Mouse (Mus musculus) lung, postnatal 4 days (tissue): ENCODE measurements at regions not wholly inside any gene's neighbourhood (a gene's known extent, or its start where the extent isn't known, plus 50 kb on each side); places are given as distances from the start of the nearest gene placed in this dataset.

ENCODE experiments used
- DNase-seq, 2 experiments: peaks; one replicate each; pipeline ENCODE4 v3.0.0; 2021

DNA sequence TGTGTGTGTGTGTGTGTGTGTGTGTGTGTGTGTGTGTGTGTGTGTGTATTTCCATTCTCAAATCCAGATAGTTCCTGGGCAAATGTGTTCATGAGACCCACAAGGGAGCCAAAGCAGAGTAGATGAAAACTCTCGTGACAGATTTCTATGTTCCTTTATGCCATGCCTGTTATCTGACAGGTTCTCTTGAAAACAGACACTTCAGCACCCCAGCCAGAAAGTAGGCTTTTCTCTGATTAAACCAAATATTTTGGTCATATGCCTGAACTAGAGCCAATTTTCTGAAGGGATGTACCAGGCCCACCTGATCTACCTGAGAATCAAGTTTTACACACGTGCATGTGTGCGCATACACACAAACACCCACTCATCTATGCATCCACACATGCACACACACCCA lies 95.5 kb downstream of the Psat1 start:
- no peak for DNase-seq

DNA sequence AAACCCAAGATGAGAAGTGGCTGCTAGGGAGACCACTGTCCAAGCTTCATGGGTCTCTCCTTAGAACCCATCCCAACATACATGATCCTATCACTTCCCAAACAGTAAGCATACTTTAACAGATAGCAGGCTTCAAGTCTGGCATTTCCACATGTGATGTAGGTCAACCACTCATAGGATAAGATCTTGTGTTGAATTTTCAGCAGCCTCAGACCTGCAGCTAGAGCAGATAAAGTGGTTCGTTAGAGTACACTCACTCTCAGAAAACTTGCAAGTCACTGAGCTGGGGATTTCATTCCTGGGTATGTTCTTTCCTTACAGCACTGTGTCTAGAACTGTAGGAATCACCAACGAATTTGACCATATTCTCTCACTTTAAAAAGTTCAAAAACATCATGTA lies 96.4 kb downstream of the Psat1 start:
- no peak for DNase-seq

DNA sequence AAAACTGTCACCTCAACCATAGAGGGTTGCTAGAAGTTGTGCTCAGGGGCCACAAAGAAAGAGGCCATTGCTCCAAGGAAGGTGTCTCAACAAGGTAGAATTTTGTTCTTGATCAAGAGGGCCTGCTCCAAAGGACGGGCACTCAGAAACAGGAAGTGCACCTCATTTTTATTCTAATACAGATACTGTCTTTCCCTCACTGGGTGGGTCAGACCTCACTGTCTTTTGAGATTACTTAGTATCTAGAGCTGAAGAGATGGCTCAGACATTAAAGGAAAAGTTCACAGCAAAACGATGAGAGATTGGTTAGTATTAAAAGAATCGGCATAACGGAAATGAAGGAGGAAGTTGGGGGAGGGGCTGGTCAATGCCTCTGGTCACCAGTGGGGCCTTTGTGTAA lies 97.9 kb downstream of the Psat1 start:
- no peak for DNase-seq

DNA sequence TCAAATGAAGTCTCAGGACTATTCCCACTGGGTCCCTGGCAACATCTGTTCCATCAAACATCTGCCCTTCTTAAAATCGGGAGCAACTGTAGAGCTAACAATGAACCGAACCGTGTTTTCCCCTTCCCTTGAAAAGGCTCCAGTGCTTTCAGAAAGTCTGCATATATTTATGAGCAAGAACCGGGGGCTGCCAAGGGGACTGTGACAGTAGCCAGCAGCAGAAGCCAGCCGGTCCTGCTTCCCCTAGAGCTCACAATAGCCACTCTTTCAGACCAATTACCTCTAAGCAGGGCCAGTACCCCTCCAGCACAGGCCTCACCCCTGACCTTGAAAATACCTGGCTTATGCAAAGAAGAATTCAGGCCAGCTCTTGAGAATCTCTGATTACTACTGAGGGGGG lies 108.8 kb downstream of the Psat1 start:
- peak in 1 of 2 experiments; percentile 24 for DNase-seq

DNA sequence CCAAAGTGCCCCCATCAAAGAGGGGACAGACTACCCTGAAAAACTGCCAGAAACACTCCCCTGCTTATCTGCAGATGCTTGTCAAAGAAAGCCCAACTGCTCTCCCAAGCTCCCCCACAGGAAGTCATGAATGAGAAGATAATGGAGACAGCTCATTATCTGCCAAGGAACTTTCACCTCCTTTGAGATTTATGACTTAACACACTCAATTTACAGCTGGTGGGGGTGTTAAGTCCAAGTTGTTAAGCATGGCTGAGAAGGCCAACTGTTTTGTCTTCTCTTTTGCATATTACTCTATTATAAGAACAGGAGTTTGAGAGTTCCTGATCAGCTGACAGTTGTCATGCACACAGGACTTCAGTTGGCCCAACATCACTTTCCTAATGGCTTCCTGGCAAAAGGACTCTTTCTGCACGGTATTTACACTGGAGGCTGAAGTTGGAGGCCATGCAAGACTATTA lies 109.4 kb downstream of the Psat1 start:
- peak; percentile 14 to 26 for DNase-seq

DNA sequence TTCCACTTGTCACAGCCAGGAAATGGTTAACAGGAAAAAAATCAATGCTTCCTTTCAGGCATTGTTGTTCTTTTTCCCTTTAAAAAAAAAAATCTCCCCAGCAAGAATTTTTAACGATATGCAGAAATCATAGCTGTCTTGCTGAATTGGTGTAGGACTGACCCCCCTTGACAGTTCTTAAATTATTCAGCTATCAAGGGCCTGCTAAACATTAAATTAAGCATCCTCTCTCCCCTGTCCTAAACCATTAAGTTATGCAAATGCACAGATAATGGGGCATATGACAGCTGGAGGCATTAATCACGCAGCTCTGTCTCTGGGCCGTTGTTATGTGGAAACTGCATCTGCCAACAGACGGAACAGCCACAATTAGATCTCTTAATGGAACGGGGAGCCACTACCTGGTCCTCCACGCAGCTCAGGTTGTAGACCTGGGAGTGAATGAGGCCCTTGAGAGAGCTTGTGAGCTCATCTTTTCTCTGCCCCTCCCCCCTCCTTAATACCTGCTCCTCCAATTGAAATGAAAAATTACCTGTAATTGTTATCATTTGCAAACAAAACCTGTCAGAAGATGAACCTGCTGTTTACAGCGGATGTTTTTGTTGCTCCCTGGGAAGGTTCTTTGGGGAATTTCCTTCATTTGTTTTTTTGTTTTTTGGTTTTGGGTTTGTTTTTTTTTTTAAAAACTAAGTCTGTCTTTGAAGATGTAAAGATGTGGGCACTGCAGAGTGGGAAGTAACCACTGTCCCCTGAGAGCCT lies 110.0 kb downstream of the Psat1 start:
- DNase-seq: no peak

DNA sequence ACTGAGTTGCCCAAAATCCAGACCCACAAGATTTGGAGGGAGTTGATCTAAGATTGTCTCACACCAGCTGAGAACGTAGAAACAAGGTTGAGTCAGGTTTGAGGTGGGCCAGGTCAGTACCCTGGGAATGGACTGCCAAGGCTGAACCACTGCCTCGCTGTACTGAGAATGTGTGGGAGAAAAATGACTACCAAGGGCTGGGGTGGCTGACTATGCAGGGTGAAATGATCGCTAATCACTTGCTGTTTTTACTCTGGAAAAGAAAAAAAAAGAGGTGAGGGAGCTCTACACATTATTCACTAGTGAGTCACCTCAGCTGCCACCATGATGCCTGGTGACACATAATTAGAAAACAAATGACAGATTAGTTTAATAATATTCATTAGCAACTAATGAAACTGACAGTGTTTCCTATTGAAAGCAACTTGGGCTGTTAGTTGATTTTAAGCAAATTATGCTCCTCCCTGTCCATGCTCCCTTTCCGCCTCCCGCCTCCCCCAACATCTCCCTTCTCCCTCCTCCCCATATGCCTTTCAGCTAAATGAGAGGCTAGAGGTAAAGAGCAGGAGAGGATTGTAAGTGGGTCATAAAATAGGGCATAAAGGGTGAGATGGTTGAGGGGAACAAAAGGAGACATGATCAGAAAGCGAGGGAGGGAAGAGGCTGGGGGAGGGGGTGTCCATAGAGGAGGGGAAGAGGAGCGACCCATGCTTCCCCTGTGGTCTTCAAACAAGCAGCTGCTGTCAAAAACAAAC lies 110.8 kb downstream of the Psat1 start:
- no peak for DNase-seq

DNA sequence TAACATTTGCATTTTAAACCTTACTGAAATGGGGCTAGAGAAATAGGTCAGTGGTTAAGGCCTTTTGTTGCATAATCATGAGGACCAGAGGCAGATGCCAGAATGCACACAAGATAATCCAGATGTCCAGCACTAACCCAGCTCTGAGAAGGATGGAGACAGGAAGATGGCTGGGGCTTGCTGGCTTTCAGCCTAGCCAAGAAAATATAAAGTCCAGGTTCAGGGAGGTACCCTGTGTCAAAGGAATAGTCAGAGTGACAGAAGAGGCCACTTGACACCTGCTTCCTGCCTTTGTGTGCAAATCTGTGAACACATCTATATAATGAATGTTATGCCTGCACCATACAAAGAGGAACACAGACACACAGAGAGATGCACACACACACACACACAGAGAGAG lies 116.8 kb downstream of the Psat1 start:
- peak in 1 of 2 experiments; percentile 38 for DNase-seq

DNA sequence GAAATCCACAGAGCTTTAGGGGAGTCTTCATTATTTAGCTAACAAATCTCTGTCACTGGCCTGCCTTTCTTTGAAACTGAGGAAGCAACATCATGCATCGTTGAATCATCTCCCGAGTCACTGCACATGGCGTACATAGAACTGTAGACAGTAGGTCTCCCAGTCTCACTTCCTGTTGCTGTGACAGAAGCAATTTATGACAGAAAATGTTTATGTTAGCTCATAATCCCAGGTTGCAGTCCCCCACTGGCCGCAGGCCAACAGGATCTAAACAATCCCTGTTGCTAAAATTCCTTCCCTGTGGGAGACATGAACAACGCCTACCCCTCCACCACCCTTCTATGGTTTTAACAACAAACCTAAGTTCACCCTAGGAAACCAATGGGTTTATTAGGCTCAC lies 118.0 kb downstream of the Psat1 start:
- DNase-seq: peak; percentile 72 to 81

DNA sequence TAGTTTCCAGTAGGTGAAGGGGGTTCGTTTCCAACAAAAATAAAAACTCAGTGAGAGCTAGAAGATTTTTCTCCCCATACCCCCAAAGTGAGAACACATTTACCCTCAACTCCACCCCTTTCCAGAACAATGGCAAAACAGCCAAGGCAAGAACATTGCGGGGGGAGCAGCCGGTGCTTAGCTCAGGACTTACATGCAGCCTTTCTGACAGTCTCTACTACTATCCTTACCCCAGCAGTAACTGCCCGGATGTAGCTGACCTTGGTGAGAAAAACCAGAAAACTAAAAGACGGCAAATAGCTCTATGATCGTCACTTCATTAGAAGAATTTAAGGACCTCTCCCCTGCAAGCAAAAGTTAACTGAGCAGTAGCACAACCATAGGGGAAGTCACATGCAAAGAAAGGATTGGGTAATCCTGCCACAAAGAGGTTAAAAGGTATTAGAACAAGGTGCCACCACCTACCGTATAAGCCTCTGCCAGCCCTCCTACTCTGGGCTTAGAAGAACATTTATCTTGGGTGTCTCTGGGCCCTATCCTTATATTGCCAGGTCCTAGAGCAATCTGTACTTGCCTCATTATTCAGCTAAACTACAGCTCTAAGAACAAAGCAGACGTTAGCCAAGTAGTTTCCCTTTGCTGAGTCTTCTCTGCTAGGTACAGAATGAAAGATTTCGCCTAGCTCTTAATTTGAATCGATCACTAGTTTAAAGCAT lies 119.0 kb downstream of the Psat1 start:
- DNase-seq: no peak

DNA sequence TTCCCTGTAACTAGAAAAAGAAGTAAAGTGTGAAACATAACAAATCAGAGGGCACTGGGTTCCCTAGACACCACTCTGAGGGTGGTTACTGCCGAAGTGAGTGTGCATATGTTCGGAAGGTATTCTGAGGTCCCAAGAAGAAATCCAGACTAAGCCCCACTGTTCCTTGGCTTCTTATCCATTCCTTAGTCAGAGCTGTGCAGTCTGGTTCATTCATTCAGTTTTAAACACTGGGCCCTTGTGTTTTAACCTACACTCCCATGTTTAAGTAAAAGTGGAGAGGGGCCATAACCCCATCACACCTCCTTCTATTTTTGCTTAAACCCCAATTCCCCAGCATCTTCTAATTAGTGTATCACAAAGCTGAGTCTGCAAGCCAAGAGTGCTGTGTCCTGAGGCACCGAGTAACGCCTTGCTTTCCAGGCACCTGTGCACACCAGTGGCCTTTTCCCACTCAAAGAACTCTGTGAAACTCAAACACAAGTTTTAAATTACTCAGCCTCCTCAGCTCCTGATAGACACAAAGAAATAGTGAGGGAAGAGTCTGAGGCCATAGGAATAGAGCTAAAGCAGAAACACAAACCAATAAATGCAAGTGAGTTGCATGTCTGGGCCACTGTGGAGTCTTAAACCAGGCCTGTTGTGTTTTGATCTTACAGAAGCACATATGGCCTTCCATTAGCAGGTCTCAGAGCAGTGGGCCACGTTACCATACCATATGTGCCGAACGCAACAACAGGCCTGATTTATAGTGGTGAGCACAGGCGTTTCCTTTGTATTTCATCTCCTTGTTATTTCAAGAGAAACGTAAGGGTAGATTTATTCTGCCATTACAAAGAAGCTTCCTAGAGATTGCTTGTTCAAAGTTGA lies 119.8 kb downstream of the Psat1 start:
- no peak for DNase-seq

DNA sequence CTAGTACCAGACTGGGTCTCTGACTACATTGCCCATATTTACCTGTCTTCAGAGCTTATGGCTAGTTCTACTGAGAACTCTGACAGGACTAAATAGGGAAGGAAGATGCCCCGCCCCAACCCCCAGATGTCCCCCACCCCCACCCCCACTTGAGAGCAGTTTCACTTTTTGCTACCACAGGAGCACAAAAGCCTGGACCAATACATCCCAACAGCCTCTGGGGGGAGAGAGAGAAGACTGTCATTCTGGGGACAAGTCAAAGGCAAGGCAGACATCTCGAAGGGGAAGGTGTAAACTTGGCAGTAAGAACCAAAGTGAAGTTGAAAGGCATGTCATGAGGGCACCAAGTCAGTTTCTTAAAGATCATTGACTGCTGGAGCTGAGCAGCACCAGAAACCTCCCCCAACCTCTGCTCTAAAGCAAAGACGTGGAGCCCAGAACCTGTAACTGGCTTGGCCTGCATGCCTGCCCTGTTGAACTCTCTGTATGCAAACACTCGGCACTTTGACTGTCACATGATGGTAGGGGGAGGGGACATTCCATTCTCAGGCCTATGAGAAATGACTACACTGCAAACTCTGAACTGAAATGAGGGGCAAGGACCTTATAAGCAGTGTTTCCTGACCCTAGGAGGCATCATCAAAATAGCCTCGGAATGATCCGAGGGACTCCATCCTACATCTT lies 123.3 kb downstream of the Psat1 start:
- DNase-seq: no peak

DNA sequence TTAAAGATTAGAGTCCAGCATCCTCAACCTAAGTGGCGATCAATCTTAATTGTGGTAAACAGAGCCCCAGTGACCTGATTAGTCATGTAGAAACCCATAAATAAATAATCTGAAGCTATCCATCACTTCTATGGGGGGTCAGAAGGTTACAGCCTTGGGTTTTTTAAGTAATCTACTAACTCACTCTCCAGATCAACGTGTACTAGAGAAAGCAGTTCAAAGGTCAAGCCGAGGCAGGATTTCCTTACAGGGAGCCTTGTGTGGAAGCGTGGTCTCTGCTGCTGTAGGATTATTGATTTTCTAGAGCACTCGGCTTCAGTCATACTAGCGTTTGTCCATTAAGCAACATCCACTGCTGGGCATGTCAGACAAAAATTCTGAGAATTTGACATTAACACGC lies 127.1 kb downstream of the Psat1 start:
- no peak for DNase-seq

DNA sequence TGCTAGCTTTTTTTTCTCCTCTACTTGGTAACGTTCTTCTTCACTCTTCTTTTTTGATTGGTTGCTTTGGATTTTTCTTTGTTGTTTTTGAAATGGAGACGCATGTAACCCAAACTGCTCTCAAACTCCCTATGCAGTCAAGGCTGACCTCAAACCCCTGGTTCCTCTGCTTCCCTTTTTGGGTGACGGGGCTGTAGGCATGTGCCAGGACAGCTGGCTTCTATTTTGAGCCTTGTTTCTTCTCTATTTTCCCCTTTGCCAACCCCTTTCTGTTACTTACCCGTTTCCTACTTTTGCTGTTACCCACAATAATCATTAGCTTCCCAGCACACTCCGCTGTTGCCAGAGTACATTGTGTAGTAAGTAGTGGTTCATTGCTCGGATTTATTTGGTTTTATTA lies 132.0 kb downstream of the Psat1 start:
- DNase-seq: no peak

DNA sequence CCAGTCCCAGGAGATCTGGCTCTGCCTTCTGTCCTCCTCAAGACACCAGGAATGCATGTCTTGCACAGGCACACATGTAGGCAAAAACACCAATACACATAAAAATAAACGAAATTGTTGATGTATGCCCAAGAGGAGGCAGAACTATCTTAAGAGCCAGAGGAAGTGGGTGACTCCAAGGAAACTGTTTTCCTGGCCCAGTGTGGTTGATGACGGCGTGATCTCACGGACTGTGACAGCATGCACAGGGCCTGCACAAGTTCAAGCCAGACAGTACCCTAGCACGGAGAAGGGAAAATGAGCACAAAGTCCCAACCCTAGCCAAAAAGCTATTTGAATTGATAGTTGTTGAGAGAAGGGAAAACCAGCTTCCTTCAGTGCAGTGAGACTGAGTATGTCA lies 138.1 kb downstream of the Psat1 start:
- DNase-seq: no peak

DNA sequence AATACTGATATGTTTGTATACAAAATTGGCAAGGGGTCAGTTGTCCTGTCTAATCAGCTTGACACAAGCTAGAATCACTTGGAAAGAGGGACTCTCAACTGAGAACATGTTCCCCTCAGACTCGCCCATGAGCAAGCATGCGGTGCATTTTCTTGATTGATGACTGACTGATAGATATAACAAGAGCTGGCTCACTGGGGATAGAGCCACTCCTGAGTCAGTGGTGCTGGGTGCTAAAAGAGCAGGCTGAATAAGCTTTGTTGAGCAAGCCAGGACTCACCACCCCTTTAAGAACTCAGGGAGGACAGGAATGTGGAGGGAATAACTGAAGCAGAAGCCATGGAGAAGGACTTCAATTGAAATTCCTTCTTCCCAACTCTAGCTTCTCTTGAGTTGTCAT lies 139.5 kb downstream of the Psat1 start:
- DNase-seq: no peak

DNA sequence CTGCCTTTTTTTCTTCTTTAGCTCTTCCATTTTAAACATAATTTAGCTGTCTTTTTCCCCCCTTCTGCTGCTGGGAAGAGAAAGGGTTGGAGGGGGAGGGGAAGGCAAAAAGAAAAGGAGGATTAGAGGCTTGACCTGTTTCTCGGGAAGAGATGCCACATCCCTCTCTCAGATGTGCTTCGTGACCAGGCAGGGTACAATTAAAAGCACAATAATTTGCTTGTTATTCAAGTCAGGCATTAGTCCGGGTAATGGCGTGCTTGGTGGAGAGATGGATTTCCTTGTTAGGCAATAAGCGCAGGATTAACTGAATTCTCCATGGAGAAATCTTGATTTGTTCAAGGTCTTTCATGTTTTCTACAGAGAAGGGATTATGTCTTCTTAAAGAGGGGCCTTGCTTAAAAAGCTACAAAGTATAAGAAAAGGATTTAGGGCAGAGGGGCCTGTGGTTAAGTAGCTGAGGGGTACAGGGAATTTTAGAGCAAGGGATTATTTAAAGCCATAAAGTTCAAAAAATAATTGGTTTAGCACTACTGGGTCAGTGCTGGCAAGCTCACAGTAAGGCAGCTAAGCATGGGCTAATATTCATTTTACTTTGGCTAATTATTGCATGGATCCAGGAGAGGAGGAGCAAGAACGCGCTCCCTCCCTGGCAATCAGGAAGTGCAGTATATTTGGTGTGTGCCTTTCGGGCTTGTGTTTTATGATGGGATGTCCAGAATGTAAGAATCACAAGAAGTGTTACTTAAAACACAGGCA lies 143.8 kb downstream of the Psat1 start:
- no peak for DNase-seq

DNA sequence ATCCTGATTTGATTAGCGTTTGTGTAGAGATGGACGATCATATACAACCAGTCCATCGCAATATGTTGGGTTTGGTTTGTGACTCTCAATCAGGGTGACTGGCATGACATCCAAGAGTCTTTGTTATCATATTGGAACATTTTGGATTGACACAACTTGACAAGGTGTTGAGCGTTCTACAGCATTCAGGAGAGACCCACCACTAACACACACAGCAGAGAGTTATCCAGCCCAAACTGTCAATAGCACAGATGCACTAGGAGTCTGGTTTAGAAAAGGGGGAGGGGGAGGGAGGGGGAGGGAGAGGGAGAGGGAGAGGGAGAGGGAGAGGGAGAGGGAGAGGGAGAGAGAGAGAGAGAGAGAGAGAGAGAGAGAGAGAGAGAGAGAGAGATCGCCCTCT lies 144.5 kb downstream of the Psat1 start:
- DNase-seq: no peak

DNA sequence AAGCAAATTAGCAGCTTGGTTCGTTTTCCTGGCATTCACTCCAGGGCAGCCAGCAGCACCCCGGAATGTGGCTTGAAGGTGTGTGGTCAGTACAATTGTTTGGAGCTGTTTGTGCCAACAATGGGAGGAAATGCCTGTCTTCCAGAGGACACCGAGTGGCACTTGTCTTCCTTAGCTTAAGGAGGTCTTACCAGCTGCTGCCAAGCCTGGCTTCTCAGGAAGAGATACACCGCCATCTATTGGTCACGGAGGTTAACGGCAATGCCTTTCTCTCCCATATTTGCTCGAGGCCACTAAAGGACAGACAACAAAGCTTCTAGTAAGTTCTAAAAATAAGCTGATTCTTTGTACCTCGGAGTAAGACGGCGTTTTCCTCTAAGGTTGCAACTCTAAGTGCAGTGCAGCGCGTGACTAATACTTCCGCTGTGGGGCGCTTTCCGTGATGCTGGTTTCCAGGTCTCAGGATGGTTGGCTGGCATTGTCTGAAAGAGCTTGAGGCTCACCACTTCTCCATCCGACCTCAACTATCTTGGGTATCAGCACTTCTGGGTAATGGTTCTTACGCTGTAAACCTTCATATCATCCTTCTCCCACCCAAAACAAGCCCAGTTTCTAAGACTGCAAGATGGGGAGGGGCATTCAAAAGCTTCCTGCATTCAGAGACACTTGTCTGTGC lies 145.2 kb downstream of the Psat1 start:
- peak; percentile 77 to 84 for DNase-seq

DNA sequence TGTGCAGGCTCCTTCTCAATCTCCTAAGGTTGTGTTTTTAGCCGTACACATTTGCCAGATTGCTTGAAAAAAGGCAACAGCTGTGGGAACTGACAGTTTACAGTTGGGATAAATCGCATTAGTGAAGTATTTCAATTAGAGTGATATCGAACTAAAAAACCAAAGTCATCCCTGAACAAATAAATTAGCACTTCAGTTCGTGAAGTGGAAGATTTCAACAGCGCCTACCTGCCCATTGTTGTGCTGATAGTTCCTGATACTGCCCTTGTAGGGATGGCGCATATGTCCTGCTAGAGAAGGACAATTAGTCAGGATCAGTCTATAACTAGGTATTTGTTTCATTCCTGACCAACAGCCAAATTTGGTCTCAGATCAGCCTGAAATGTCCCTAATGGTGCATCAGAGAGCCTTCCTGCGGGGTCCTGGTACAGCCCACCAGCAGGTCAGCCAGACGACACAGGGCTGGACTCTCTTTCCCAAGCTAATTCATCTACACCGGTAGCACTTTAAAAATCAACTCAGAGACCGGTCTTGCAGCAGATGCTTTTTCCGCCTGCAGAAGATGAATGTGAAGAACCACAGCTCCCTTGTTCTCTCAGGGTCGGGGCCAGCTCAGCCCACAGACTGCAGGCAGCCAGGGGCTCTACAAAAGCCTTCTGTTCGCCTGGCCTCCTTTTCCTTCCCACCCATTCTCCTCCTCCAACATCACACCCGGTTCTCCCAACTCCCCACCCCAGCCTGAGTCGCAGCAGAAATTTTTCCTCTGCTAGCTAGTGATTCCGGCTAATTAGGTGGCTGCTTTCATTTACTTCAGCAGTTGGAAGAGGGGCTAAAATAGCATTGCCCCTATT lies 146.1 kb downstream of the Psat1 start:
- peak; percentile 25 to 54 for DNase-seq
